Mouse (Mus musculus) common myeloid progenitor, adult 5-6 weeks (primary cell): ENCODE data around the gene Jsrp1. TPM values are rescaled to one million over a fixed set of nuclear protein-coding genes. Genes with fewer than 3 reads are reported as not detected.
A peak's percentile ranks its signal among the peaks of the same experiment; 100 is the strongest.

ENCODE experiments used
- ATAC-seq: replicated peaks from 2 replicates; pipeline ENCODE4 v1.8.0; 2016; ENCODE audit warnings: low read depth, mild to moderate bottlenecking, moderate TSS enrichment, inconsistent platforms; ENCODE audit not compliant: poor library complexity, severe bottlenecking
- total RNA-seq: library from RNA; stranded (forward); fragments of 200-1000, 187-1606 nt; gene quantifications from 2 replicates; pipeline ENCODE4 v1.2.3, GENCODE M21; 2017

Jsrp1 gene
- total RNA-seq, 1 experiment from 2014 or later, result not detected

DNA sequence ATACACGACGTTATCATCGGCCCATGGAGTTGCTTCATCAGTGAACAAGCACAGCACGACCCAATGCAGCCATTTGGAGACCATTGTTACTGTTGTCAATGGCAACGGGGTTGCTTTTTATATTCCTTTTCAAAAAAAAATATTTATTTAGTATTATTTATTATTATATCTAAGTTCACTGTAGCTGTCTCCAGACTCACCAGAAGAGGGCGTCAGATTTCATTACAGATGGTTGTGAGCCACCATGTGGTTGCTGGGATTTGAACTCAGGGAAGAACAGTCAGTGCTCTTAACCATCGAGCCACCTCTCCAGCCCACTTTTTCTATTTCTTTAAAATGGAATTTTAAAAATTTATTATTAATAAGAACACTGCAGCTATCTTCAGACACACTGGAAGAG lies 1.5 kb upstream of the Jsrp1 start:
- no peak for ATAC-seq

DNA sequence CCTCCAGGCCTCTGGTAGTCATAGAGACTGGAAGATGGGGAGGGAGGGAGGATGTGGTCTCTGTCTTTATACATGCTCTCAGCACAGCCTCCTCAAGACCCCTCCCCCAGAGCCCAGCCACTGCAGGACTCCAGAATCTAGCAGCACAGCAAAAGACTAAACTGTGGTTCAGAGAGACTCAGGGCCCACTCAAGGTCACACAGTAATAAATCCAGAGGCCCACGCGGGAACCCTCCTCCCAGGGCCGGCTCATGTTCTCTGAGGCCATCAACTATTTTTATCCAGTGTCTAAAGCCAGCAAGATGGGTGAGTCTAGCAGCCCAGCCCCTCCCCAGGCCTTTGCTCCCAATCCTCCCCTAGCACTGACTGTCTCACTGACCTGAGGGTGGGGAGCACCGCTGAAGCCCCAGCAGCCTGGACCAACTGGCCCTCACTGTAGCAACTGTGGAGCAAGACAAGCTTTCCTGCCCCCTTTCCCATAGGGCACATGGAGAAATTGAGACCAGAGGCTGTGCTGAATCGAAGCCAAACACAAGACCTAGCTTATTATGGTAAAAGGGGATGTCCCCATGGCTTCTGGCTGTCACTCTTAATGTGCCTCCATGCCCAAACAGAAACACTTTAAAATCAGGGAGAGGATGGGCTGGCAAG lies 782 bp downstream of the Jsrp1 start:
- ATAC-seq, result no peak

DNA sequence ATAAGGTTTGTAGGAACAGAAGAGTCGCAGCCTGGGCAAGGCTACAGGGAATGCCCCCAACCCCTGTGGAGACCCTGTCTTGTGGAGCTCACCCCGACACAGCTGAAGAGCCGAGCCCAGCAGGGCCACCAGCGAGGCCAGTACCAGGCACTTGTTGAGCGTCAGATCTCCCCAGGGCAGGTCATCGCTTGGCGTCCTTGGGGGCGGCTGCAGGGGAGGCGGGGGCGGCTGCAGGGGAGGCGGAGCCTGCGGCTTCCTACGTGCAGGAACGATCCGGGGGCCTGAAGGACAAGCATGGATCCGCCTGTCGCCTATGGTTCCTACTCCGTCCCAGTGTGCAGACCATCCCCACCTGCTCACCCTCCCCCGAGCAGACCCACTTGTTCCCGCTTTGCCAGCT lies 3.2 kb downstream of the Jsrp1 start:
- ATAC-seq, result no peak

DNA sequence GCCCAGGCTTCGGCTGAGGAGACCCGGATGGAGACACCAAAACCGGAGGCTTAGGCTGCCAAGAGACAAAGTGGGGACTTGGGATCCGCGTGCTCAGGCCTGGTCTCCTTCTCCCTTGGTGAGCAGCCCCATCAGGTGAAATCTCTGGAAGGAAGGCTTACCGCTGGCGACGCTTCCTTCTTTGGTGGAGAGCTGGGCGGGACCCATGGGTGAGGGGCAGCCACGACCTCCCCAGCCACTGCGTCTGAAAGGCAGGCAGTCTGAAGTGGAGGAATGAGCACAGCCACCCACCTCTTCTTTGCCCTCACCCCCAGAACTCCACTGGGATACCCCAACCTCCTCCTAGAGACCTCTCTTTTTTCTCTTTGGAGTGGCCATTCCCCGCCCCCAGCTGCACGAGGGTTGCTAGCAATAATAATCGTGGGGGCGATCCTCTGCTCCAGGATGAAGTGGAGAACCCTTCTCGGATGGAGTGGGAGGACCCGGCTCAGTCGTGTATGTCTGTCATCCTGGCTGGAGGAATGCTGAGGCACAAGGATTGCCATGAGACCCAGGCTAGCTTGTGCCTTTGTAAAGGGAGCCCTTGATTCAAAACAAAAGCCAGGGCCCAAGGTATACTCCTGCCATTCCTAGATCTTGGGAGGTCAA lies 4.2 kb downstream of the Jsrp1 start:
- ATAC-seq, result no peak

DNA sequence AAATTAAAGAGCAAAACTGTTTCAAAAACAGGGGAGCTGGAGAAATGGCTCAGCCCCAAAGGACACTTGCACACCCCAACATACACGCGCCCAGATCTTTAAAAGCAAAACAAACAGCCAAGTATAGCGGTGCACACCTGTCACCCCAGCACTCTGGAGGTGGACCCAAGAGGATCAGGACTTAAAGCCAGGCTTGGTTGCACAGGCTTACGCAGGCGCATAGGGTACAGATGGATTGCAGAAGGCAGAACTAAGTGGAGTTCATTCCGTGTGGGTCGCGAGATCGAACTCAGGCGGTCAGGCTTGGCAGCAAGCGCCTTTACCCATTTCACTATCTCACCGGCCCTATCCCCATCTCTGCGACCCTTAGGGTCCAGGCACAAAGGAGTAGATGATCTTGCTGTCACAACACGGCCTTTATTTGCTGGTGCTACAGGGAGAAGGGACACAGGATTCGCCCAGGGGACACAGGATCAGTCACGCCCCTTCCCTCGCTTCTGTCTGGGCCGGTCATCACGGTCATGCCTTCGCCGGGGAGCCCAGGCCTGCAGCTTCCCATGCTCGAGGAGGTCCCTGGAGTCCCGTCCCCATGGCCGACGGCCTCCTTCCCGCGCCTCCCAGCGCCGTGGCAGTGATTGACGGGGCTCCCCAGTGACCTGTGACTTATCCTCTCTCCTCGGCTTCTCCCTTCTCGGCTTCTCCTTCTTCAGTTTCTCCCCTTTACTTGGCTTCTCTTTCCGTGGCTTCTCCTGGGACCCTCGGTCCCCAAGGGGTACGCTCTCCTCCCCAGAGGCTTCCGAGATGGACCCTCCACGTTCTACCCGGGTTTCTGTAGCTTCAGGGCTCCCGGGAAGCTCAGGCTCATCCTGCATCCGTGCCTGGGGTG lies 5.0 kb downstream of the Jsrp1 start:
- no peak for ATAC-seq

DNA sequence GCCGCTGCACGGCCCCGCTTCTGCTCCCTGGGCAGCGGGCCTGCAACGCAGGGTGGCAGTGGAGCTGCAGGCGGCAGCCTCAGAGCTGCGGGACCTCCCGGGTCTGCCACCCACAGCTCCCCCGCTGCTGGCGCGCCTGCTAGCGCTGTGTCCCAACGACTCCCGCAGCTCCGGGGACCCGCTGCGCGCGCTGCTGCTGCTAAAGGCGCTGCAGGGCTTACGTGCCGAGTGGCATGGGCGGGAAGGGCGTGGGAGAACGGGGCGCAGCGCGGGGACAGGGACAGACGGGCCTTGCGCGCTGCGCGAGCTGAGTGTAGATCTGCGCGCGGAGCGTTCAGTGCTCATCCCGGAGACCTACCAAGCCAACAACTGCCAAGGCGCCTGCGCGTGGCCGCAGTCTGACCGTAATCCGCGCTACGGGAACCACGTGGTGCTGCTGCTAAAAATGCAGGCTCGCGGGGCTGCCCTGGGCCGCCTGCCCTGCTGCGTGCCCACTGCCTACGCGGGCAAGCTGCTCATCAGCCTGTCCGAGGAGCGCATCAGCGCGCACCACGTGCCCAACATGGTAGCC lies 6.2 kb downstream of the Jsrp1 start:
- peak; percentile 51 for ATAC-seq

DNA sequence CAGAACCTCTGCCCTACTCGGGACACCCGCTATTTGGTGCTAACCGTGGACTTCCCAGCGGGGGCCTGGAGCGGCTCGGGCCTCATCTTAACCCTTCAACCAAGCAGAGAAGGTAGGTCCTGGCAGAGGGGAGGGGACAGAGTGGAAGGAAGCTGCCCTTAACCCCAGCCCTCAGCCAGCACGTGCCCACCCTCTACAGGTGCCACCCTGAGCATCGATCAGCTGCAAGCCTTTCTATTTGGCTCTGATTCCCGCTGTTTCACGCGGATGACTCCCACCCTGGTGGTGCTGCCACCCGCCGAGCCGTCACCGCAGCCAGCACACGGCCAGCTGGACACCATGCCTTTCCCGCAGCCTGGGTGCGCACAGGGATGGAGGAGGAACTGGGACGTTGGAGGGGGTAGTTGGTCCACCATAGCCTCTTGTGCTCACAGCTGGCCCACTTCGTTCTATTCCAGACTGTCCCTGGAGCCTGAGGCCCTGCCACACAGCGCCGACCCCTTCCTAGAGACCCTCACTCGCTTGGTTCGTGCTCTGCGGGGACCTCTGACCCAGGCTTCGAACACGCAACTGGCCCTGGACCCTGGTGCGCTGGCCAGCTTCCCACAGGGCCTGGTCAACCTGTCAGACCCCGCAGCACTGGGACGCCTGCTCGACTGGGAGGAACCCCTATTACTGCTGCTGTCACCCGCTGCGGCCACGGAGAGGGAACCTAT lies 6.8 kb downstream of the Jsrp1 start:
- no peak for ATAC-seq

DNA sequence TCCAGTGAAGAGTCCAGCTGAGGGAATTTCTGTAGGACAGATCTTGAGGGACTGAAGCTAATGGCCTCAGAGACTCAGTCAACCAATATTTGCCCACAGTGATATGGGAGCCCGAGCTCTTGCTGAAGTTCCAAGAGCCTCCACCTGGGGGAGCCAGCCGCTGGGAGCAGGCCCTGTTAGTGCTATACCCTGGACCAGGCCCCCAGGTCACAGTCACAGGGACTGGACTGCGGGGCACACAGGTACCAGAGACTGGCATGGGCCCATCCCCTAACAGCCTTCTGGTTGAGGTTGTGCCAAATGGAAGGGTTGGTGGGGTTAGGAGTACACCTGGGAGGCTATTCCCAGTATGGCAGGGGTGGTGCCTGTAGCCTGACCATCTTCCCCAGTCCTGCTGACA lies 7.4 kb downstream of the Jsrp1 start:
- peak; percentile 70 for ATAC-seq

DNA sequence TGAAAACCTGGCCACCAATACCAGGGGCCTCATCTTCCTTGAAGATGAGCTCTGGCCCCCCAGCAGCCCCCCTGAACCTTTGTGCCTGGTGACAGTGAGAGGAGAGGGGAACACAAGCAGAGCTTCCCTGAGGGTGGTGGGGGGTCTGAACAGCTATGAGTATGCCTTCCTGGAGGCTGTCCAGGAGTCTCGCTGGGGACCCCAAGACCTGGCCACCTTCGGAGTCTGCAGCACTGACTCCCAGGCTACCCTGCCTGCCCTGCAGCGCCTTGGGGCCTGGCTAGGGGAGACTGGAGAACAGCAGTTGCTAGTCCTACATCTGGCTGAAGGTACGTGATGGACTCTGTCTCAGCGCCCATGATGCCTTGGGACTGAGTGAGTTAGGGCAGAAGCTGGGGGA lies 8.0 kb downstream of the Jsrp1 start:
- ATAC-seq, result no peak

DNA sequence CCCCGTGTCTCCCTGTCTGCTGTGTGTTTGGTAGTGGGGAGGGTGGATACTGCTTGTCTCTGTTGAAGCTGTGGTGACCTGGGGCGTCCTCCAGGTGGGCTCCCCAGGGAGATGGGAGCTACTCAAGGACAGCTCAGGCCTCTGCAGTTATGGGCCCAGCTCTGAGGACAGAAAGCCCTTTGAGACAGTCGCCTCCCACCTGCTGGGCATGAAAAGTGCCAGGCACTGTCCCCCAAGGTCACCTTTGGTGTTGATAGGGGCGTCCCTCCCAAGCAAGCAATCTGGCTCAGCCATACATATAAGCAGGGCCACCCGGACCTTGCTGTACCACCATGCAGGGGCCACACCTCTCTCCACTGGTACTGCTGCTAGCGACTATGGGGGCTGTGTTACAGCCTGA lies 8.4 kb downstream of the Jsrp1 start, which contains the start of gene Amh:
TSS of gene Amh (plus strand) at position 328 of the 400 bp plus-strand sequence.
- ATAC-seq, result no peak

DNA sequence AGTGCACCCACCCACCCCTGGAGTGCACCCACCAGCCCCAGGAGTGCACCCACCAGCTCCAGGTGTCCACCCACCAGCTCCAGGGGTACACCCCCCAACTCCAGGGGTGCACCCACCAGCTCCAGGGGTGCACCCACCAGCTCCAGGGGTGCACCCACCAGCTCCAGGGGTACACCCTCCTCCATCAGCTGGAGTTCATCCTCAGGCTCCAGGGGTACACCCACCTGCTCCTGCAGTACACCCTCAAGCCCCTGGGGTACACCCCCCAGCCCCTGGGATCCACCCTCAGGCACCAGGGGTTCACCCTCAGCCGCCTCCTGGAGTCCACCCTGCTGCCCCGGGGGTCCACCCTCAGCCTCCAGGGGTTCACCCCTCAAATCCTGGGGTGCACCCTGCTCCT lies 9.0 kb downstream of the Jsrp1 start:
- no peak for ATAC-seq

DNA sequence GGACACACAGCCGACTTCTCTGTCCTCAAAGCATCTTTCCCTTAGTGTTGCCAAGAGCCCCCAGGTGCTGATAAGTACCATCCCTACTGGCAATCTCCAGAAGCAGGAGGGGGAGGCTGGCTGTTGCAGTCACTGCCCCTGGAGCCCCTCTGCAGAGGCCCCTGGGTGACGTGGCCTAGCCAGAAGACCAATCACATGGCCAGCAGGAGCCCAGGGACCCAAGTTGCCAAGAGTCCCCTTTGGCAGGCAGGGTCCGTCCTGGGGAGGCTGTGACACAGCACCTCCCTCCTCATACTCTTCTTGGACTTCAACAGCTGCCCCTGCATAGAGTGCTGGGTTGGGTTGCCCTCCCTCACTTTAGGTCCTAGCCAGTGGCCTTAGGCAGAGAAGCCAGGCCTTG lies 10.3 kb downstream of the Jsrp1 start:
- ATAC-seq, result no peak

DNA sequence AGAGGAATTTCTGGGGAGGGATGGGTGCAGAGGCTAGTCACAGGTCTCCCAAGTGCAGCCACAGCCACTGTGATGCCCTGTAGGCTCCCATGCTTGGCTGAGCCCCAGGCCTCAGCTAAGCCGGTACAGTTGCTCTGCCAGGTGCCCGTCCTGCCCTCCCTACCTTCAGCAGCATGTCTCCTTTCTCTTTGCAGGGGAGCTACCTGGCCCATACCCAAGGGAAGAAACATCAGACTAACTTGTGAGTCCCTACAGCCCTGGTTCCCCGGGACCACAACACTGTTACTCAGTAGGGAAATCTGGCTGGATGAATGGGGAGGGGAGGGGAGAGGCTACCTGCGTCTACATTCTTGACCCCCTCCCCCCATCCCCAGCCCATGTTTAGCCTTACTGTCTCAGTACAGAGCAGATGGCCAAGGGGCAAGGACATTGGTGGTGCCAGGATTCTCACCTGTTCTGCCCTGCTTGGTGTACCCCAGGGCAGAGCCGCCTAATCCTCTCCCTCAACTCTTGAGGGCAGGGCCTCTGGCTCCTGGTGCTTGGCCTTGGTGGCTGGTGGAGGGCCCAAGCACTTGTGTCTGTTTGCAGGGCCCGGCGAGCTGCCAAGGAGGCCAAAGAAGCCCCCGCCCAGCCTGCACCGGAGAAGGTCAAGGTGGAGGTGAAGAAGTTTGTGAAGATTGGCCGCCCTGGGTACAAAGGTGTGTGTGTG lies 10.9 kb downstream of the Jsrp1 start:
- ATAC-seq, result no peak

DNA sequence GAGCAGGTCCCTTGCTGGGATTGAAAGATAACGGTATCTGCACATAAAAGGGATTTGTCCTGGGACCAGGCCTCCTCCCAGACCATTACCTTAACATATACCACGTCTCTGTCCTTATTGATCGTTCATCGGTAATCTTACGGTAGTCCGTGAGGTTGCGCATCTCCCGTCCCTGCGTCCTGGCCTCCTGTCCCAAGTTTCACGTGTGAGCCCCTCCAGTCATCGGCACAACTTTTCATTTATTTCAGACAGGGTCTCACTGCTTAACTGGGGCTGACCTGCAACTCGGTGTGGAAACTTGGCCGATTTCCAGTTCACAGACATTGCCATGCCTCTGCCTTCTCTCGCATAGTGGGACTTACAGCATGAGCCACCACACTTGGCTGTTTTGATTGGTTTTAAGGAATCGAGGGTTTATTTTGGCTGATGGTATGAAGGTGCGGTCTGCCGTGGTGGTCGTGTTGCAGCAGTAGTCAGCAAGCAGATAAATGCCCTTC lies 14.2 kb downstream of the Jsrp1 start:
- no peak for ATAC-seq

DNA sequence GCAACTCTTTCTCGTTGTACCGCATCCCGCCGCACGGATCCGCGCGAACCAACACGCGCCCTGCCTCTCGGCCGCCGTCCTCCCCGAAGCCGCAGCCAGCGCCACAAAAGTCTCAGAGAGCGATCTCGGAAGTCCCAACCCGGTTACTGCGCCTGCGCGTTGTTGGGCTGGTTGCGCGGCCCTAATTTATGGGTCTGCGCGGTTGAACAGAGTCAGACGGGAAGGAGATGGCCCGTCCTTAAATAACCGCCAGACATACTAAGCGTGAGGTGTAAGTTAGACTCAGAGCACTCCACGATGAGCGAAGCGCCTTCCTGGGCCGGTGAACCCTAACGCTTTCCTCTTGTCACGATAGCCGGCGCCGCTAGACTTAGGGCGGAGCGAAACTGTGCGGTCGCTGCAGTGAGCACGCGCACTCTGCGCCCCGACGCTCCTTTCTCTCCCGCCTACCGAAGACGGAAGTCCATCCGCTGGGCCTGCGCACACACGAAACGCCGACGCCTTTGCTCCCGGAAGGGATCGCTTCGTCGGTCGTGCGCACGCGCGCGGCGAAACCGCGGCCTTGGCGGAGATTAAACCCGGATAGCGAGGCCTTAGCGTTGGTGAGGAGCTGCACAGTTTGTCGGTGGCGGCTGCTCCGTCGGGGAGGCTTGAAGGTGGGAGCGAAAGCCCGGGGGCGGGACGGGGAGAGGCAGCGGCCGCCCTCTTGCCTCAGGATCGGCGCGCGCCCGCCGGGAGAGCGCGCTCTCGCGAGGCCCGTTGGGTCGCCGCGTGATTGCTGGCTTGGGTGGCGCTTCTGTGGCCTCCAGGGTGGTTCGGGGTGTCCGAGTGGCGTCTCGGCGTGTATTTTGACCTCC lies 14.9 kb downstream of the Jsrp1 start, which contains the start of the genes Sf3a2 and Plekhj1:
TSS of gene Sf3a2 (plus strand) at position 49 of the 857 bp plus-strand sequence.
TSS of gene Plekhj1 (minus strand) at position 477 of the 857 bp plus-strand sequence.
- peak; percentile 85 for ATAC-seq

DNA sequence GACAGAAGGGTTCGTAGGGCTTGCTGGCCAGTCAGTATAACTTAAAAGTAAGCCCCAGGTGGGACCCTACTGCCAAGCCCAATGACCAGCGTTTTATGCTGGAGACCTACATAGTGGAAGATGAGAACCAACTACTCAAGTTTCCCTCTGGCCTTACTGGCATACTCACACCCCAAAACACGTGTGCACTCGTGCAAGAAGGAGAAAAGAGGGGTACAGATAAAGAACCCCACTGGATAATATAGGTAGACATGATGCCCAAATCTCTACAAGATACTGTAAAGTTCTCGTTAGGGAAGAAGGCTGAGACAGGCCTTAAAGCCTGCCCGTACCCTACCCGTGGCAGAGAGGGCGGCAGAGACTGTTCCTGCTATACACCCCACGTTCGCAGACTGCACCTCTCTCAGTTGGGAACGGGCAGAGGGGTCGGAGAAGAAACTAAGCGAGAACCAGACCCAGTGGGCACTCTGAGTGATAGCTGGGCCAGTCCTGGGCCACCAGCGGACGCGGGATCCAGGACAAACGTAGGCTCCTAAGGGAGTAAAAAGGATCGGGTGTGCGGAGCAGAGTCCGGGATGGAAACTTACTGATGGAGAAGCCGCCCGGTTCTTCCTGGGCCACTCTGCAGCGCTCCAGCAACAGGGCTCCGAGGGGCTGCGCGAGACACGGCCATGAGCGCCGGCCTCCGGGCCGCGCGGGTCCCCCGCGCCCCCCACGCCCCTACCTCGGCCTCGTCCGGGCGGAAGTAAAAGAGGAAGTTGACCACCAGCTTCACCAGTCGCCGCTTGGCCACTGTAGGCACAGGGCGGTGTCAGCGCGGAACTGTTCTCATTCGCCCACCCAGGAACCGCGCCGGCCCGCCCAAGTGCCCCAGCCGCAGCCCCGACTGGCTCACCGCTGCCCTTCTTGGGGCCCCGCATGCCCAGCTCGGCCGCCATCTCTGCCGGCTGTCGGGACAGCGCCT lies 15.8 kb downstream of the Jsrp1 start:
- ATAC-seq, result peak; percentile 29

DNA sequence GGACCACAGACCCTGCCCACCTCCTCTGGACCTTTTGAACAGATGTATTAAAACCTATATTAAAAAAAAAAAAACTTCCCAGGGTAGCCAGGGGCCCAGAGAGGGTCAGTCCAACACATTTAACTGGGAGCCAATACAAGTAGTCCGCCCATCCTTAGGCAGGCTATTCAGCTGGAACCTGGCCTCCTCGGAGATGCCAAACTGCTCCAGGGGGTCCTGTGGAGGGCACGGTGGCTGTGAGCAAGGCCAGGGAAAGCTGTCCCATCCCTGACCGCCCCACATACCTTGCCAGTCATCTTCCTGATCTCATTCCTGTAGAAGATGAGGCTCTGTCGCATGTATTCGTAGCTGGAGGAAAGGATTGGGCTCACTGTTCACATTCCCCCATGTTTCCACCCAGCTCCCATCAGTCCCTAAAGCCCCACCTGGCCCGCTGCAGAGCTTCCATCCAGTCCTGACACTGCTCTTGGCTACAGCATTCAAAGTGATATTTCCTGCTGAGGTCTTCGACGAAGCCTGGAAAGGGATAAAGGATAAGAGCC lies 16.9 kb downstream of the Jsrp1 start:
- no peak for ATAC-seq
